Mouse (Mus musculus) liver, embryonic 15.5 days (tissue): ENCODE measurements around the gene Nt5c2. TPM values are rescaled to one million over a fixed set of nuclear protein-coding genes. Genes with fewer than 3 reads are reported as not detected.
A peak's percentile ranks its signal among the peaks of the same experiment; 100 is the strongest.

Experiments used
- ATAC-seq: fragments of 200-750 bp; cut with Nextera tagmentation; 2 replicates; pipeline ENCODE4 v1.8.0; 2017; ENCODE audit warnings: moderate number of reproducible peaks, mild to moderate bottlenecking, moderate library complexity; ENCODE audit not compliant: insufficient read depth
- H3K27ac ChIP-seq: fragments of 300-500 bp; sonication (generic); replicated peaks from 2 replicates; pipeline ENCODE4 v1.5.1; 2015; ENCODE audit warnings: mild to moderate bottlenecking, inconsistent platforms
- H3K27me3 ChIP-seq: fragments of 300-500 bp; sonication (generic); 2 replicates; pipeline ENCODE4 v1.6.1; 2015; ENCODE audit warnings: mild to moderate bottlenecking, inconsistent platforms
- H3K36me3 ChIP-seq: fragments of 300-500 bp; sonication (generic); replicated peaks from 2 replicates; pipeline ENCODE4 v1.6.1; 2015; ENCODE audit warnings: moderate library complexity, mild to moderate bottlenecking, inconsistent platforms
- H3K4me1 ChIP-seq: fragments of 300-500 bp; sonication (generic); replicated peaks from 2 replicates; pipeline ENCODE4 v1.6.1; 2015; ENCODE audit warnings: inconsistent platforms
- H3K4me2 ChIP-seq: fragments of 300-500 bp; sonication (generic); 2 replicates; pipeline ENCODE4 v1.6.1; 2015; ENCODE audit warnings: moderate library complexity, mild to moderate bottlenecking, inconsistent platforms
- H3K4me3 ChIP-seq: fragments of 300-500 bp; sonication (generic); replicated peaks from 2 replicates; pipeline ENCODE4 v1.5.1; 2015; ENCODE audit warnings: mild to moderate bottlenecking, inconsistent platforms
- H3K9ac ChIP-seq: fragments of 300-500 bp; sonication (generic); 2 replicates; pipeline ENCODE4 v1.6.1; 2015; ENCODE audit warnings: moderate library complexity, mild to moderate bottlenecking, inconsistent platforms
- H3K9me3 ChIP-seq: fragments of 300-500 bp; sonication (generic); replicated peaks from 2 replicates; pipeline ENCODE4 v1.6.1; 2016; ENCODE audit warnings: inconsistent platforms
- WGBS: fragments of 180-500 bp; shearing (Covaris S2); methylation state at CpG from one replicate; pipeline ENCODE4 v1.1.7; 2015; ENCODE audit warnings: mixed read lengths; ENCODE audit not compliant: insufficient replicate concordance; 5-methylcytosine and 5-hydroxymethylcytosine counted together
- polyA plus RNA-seq: library from polyadenylated mRNA; unstranded; fragments of >200 nt; fragmentation: Nextera tagmentation; extraction: Ambion mirVana; gene quantifications from 2 replicates; pipeline ENCODE4 v1.2.1, GENCODE M21; 2015

Nt5c2 gene
- polyA plus RNA-seq, 1 experiment from 2014 or later = 42.7 TPM

- Histone ChIP-seq H3K4me1 (peaks cover 56% of the 10 kb centered on the region), H3K27ac (peak overlapping the region; percentile 69), H3K4me3 (no peak overlapping the region), H3K9ac (no peak overlapping the region), H3K27me3 (no peaks in the 10 kb centered on the region), H3K4me2 (0 out of 2 replicates have a peak overlapping the region, but pooled peaks have one; percentile 48), H3K9me3 (no peaks in the 10 kb centered on the region), H3K36me3 (0 out of 2 replicates have a peak, but pooled peaks cover 7% of the 10 kb centered on the region)
- peak; percentile 11; the same call in 1 of the 2 replicates for ATAC-seq
- 52% methylated on average over 2 of the region's 2 CpGs for WGBS
Measured at GRCm38 (mm10) chr19:46956410-46956809, 58.5 kb downstream of the Nt5c2 start.

GRCm38 (mm10) chr19:46955630-46956029 is 59.3 kb downstream of the Nt5c2 start:
- no peak overlapping the region for H3K4me3 ChIP-seq
- no peak overlapping the region for H3K9ac ChIP-seq
- H3K27me3 ChIP-seq = no peaks in the 10 kb centered on the region
- WGBS = 93% methylated on average over 4 of the region's 4 CpGs
- H3K4me2 ChIP-seq = no peak overlapping the region
- H3K9me3 ChIP-seq = no peaks in the 10 kb centered on the region
- peaks cover 12% of the 10 kb centered on the region; the same call in 1 of the 2 replicates for H3K36me3 ChIP-seq
- ATAC-seq = no peak
- peaks cover 51% of the 10 kb centered on the region for H3K4me1 ChIP-seq
- H3K27ac ChIP-seq = no peak overlapping the region

- 81% methylated on average over 3 of the region's 3 CpGs for WGBS
- Histone ChIP-seq H3K4me2 (no peak overlapping the region), H3K27ac (no peak overlapping the region), H3K4me3 (no peak overlapping the region), H3K36me3 (peaks cover 31% of the 10 kb centered on the region), H3K27me3 (no peaks in the 10 kb centered on the region), H3K4me1 (peaks cover 31% of the 10 kb centered on the region), H3K9ac (no peak overlapping the region), H3K9me3 (no peaks in the 10 kb centered on the region)
- no peak for ATAC-seq
Measured at GRCm38 (mm10) chr19:46953536-46953935, 61.4 kb downstream of the Nt5c2 start.

- no peak for ATAC-seq
- H3K36me3 ChIP-seq = peaks cover 35% of the 10 kb centered on the region
- 85% methylated on average over 5 of the region's 5 CpGs for WGBS
Measured at GRCm38 (mm10) chr19:46952986-46953385, 62.0 kb downstream of the Nt5c2 start.

GRCm38 (mm10) chr19:46944341-46944740 is 70.6 kb downstream of the Nt5c2 start:
- Histone ChIP-seq H3K4me2 (no peak overlapping the region), H3K4me3 (no peak overlapping the region), H3K36me3 (peaks cover 54% of the 10 kb centered on the region), H3K4me1 (0 out of 2 replicates have a peak, but pooled peaks cover 3% of the 10 kb centered on the region), H3K27me3 (no peaks in the 10 kb centered on the region), H3K9me3 (no peaks in the 10 kb centered on the region), H3K9ac (no peak overlapping the region), H3K27ac (no peak overlapping the region)
- no peak for ATAC-seq
- 78% methylated on average over 6 of the region's 6 CpGs for WGBS

More at GRCm38 (mm10) chr19:46952986-46953385, 62.0 kb downstream of the Nt5c2 start:
- Histone ChIP-seq H3K9ac (no peak overlapping the region), H3K4me2 (no peak overlapping the region), H3K27me3 (no peaks in the 10 kb centered on the region), H3K9me3 (no peaks in the 10 kb centered on the region), H3K27ac (no peak overlapping the region), H3K4me3 (no peak overlapping the region), H3K4me1 (peaks cover 26% of the 10 kb centered on the region)

- WGBS = 64% methylated on average over 6 of the region's 6 CpGs
- no peaks in the 10 kb centered on the region for H3K9me3 ChIP-seq
- peak overlapping the region; percentile 6; the same call in 1 of the 2 replicates for H3K27ac ChIP-seq
- H3K36me3 ChIP-seq = peaks cover 24% of the 10 kb centered on the region
- H3K27me3 ChIP-seq = no peaks in the 10 kb centered on the region
- H3K4me2 ChIP-seq = no peak overlapping the region
- H3K4me1 ChIP-seq = peaks cover 22% of the 10 kb centered on the region
- no peak for ATAC-seq
- H3K4me3 ChIP-seq = no peak overlapping the region
- H3K9ac ChIP-seq = no peak overlapping the region
Measured at GRCm38 (mm10) chr19:46937173-46937572, 77.8 kb downstream of the Nt5c2 start.

- ATAC-seq = no peak
- H3K4me2 ChIP-seq = no peak overlapping the region
- H3K9ac ChIP-seq = no peak overlapping the region
- 0 out of 2 replicates have a peak overlapping the region, but pooled peaks have one; percentile 15 for H3K27ac ChIP-seq
- H3K4me1 ChIP-seq = peaks cover 25% of the 10 kb centered on the region
- no peaks in the 10 kb centered on the region for H3K27me3 ChIP-seq
- H3K9me3 ChIP-seq = no peaks in the 10 kb centered on the region
- WGBS = 60% methylated on average over 4 of the region's 4 CpGs
- H3K4me3 ChIP-seq = no peak overlapping the region
- H3K36me3 ChIP-seq = 0 out of 2 replicates have a peak, but pooled peaks cover 11% of the 10 kb centered on the region
Measured at GRCm38 (mm10) chr19:46934025-46934424, 80.9 kb downstream of the Nt5c2 start.

- H3K36me3 ChIP-seq = 0 out of 2 replicates have a peak, but pooled peaks cover 6% of the 10 kb centered on the region
- no peak for ATAC-seq
- no peak overlapping the region for H3K27ac ChIP-seq
- no peaks in the 10 kb centered on the region for H3K9me3 ChIP-seq
- no peak overlapping the region for H3K4me2 ChIP-seq
- H3K27me3 ChIP-seq = no peaks in the 10 kb centered on the region
- no peak overlapping the region for H3K9ac ChIP-seq
- WGBS = 36% methylated on average over 5 of the region's 5 CpGs
- no peak overlapping the region for H3K4me3 ChIP-seq
- H3K4me1 ChIP-seq = peaks cover 35% of the 10 kb centered on the region
Measured at GRCm38 (mm10) chr19:46932608-46933007, 82.3 kb downstream of the Nt5c2 start.

GRCm38 (mm10) chr19:46930026-46930425 is 84.9 kb downstream of the Nt5c2 start:
- Histone ChIP-seq H3K9ac (no peak overlapping the region), H3K9me3 (no peaks in the 10 kb centered on the region), H3K36me3 (0 out of 2 replicates have a peak, but pooled peaks cover 3% of the 10 kb centered on the region), H3K4me2 (no peak overlapping the region), H3K27ac (no peak overlapping the region), H3K4me3 (no peak overlapping the region), H3K27me3 (no peaks in the 10 kb centered on the region), H3K4me1 (peaks cover 45% of the 10 kb centered on the region)
- 78% methylated on average over 5 of the region's 5 CpGs for WGBS
- ATAC-seq = no peak

GRCm38 (mm10) chr19:46929044-46929587 is 85.8 kb downstream of the Nt5c2 start:
- Histone ChIP-seq H3K9me3 (no peaks in the 10 kb centered on the region), H3K4me1 (peaks cover 45% of the 10 kb centered on the region), H3K4me3 (no peak overlapping the region), H3K27ac (0 out of 2 replicates have a peak overlapping the region, but pooled peaks have one; percentile 19), H3K9ac (no peak overlapping the region), H3K36me3 (no peaks in the 10 kb centered on the region), H3K27me3 (no peaks in the 10 kb centered on the region), H3K4me2 (no peak overlapping the region)
- 60% methylated on average over 6 of the region's 6 CpGs for WGBS
- no peak for ATAC-seq

GRCm38 (mm10) chr19:46928136-46928535 is 86.8 kb downstream of the Nt5c2 start:
- 0 out of 2 replicates have a peak, but pooled peaks cover 6% of the 10 kb centered on the region for H3K36me3 ChIP-seq
- no peak overlapping the region for H3K4me2 ChIP-seq
- 48% methylated on average over 4 of the region's 4 CpGs for WGBS
- H3K27ac ChIP-seq = no peak overlapping the region
- peaks cover 39% of the 10 kb centered on the region for H3K4me1 ChIP-seq
- H3K9ac ChIP-seq = no peak overlapping the region
- no peak overlapping the region for H3K4me3 ChIP-seq
- no peak for ATAC-seq
- no peaks in the 10 kb centered on the region for H3K9me3 ChIP-seq
- H3K27me3 ChIP-seq = no peaks in the 10 kb centered on the region
